Mouse (Mus musculus) MEL (cell line): ENCODE measurements at regions not wholly inside any gene's neighbourhood (a gene's known extent, or its start where the extent isn't known, plus 50 kb on each side); places are given as distances from the start of the nearest gene placed in this dataset.

Experiments used
- CHD2 ChIP-seq: IDR thresholded peaks from 2 replicates; pipeline ENCODE4 v1.6.1; 2011; ENCODE audit warnings: low read length, improper control_type of control experiment
- CTCF ChIP-seq, 3 experiments: IDR thresholded peaks in 2 of 3; conservative IDR thresholded peaks in 1 of 3; 2 replicates each; pipeline ENCODE4 v1.5.1; 2011 to 2012; ENCODE audit warnings: low read length in 3 of 3, low read depth in 2 of 3, mild to moderate bottlenecking in 2 of 3, improper control_type of control experiment in 1 of 3, inconsistent platforms in 1 of 3, mixed read lengths in 1 of 3, moderate library complexity in 1 of 3; ENCODE audit not compliant: control insufficient read depth in 1 of 3, insufficient read depth in 1 of 3, poor library complexity in 1 of 3, severe bottlenecking in 1 of 3
- MXI1 ChIP-seq: IDR thresholded peaks from 2 replicates; pipeline ENCODE4 v1.6.1; 2011; ENCODE audit warnings: mild to moderate bottlenecking, low read depth, low read length, improper control_type of control experiment
- MYC ChIP-seq: IDR thresholded peaks from 2 replicates; pipeline ENCODE4 v1.6.1; 2011; ENCODE audit warnings: low read depth, mild to moderate bottlenecking, low read length, improper control_type of control experiment, moderate library complexity
- POLR2A ChIP-seq, 2 experiments: IDR thresholded peaks; 2 replicates each; pipeline ENCODE4 v1.6.1; 2011 to 2012; ENCODE audit warnings: low read length in 2 of 2, mild to moderate bottlenecking in 2 of 2, control low read depth in 1 of 2, improper control_type of control experiment in 1 of 2, low read depth in 1 of 2, moderate library complexity in 1 of 2; ENCODE audit not compliant: control insufficient read depth in 1 of 2, insufficient read depth in 1 of 2, poor library complexity in 1 of 2
- TBP ChIP-seq: IDR thresholded peaks from 2 replicates; pipeline ENCODE4 v1.8.0; 2011; ENCODE audit warnings: low read depth, low read length, improper control_type of control experiment
- TCF12 ChIP-seq: IDR thresholded peaks from 2 replicates; pipeline ENCODE4 v1.6.1; 2014; ENCODE audit warnings: low read depth, mild to moderate bottlenecking, inconsistent platforms, low read length, improper control_type of control experiment, moderate library complexity

- no peak for TF ChIP-seq POLR2A (IDR thresholded peaks at IDR 0.05; ENCODE audit: control insufficient read depth in 1 of 2, insufficient read depth in 1 of 2, low read depth in 1 of 2, low read length in 2 of 2, poor library complexity in 1 of 2)
- TF ChIP-seq CHD2, result no peak
- no peak for TF ChIP-seq TCF12
- no peak for TF ChIP-seq TBP
- TF ChIP-seq CTCF (IDR thresholded peaks at IDR 0.05 in 2 of 3, conservative IDR thresholded peaks at IDR 0.05 in 1 of 3; ENCODE audit: control insufficient read depth in 1 of 3, insufficient read depth in 1 of 3, low read depth in 2 of 3, low read length in 3 of 3, poor library complexity in 1 of 3, severe bottlenecking in 1 of 3), result no peak
- TF ChIP-seq MXI1, result no peak
- no peak for TF ChIP-seq MYC
These were observed 1382.0 kb downstream of the Zpld1 start for GRCm38 (mm10) chr16:53915794-53916193.
